Mouse (Mus musculus) midbrain, embryonic 16.5 days (tissue): ENCODE data around the gene Tbccd1. TPM values are rescaled to one million over a fixed set of nuclear protein-coding genes. Genes with fewer than 3 reads are reported as not detected.
A peak's percentile ranks its signal among the peaks of the same experiment; 100 is the strongest.

Experiments
- ATAC-seq: fragments of 200-750 bp; cut with Nextera tagmentation; 2 replicates; pipeline ENCODE4 v1.8.0; 2017; ENCODE audit warnings: moderate TSS enrichment
- H3K27ac ChIP-seq: fragments of 300-500 bp; sonication (generic); 2 replicates; pipeline ENCODE4 v1.5.1; 2014; ENCODE audit warnings: mild to moderate bottlenecking, low read length, mixed read lengths
- H3K27me3 ChIP-seq: fragments of 300-500 bp; sonication (generic); 2 replicates; pipeline ENCODE4 v1.6.1; 2014; ENCODE audit warnings: low read depth, low read length, mixed read lengths; ENCODE audit not compliant: control insufficient read depth, insufficient read depth
- H3K36me3 ChIP-seq: fragments of 300-500 bp; sonication (generic); 2 replicates; pipeline ENCODE4 v1.6.1; 2014; ENCODE audit warnings: mild to moderate bottlenecking, low read length, moderate library complexity, mixed read lengths; ENCODE audit not compliant: control insufficient read depth, insufficient read depth
- H3K4me1 ChIP-seq: fragments of 300-500 bp; sonication (generic); 2 replicates; pipeline ENCODE4 v1.6.1; 2014; ENCODE audit warnings: mild to moderate bottlenecking, low read length, mixed read lengths; ENCODE audit not compliant: control insufficient read depth, insufficient read depth
- H3K4me2 ChIP-seq: fragments of 300-500 bp; sonication (generic); 2 replicates; pipeline ENCODE4 v1.6.1; 2014; ENCODE audit warnings: mild to moderate bottlenecking, low read length, mixed read lengths
- H3K4me3 ChIP-seq: fragments of 300-500 bp; sonication (generic); 2 replicates; pipeline ENCODE4 v1.5.1; 2014; ENCODE audit warnings: low read depth, mild to moderate bottlenecking, low read length, moderate library complexity, mixed read lengths
- H3K9ac ChIP-seq: fragments of 300-500 bp; sonication (generic); 2 replicates; pipeline ENCODE4 v1.6.1; 2014; ENCODE audit warnings: low read depth, low read length, mixed read lengths
- H3K9me3 ChIP-seq: fragments of 300-500 bp; sonication (generic); replicated peaks from 2 replicates; pipeline ENCODE4 v1.6.1; 2014; ENCODE audit warnings: mild to moderate bottlenecking, low read length, mixed read lengths; ENCODE audit not compliant: control insufficient read depth, poor library complexity, severe bottlenecking
- WGBS: fragments of 180-500 bp; shearing (Covaris S2); extraction: QIAGEN DNeasy Blood & Tissue Kit; methylation state at CpG from one replicate; pipeline ENCODE4 v1.1.7; 2014; 5-methylcytosine and 5-hydroxymethylcytosine counted together
- polyA plus RNA-seq: library from polyadenylated mRNA; unstranded; fragments of >200 nt; fragmentation: Nextera tagmentation; extraction: Ambion mirVana; gene quantifications from 2 replicates; pipeline ENCODE4 v1.2.1, GENCODE M21; 2015

Gene Tbccd1
- polyA plus RNA-seq, 1 experiment from 2014 or later = 20.5 TPM

- no peak overlapping the region for H3K9ac ChIP-seq
- no peak overlapping the region for H3K4me2 ChIP-seq
- no peaks in the 10 kb centered on the region for H3K9me3 ChIP-seq
- H3K4me1 ChIP-seq = 0 out of 2 replicates have a peak, but pooled peaks cover 3% of the 10 kb centered on the region
- no peak for ATAC-seq
- WGBS = 50% methylated on average over 7 of the region's 7 CpGs
- H3K36me3 ChIP-seq = no peaks in the 10 kb centered on the region
- H3K27ac ChIP-seq = no peak overlapping the region
- H3K4me3 ChIP-seq = no peak overlapping the region
- H3K27me3 ChIP-seq = peaks cover 14% of the 10 kb centered on the region
Measured at GRCm38 (mm10) chr16:22802786-22803185, 54.7 kb downstream of the Tbccd1 start.

- ATAC-seq = no peak
Measured at GRCm38 (mm10) chr16:22800849-22801109, 56.7 kb downstream of the Tbccd1 start.

GRCm38 (mm10) chr16:22800026-22800848, 57.2 kb downstream of the Tbccd1 start:
- WGBS = 9% methylated on average over 6 of the region's 6 CpGs
- H3K27me3 ChIP-seq = peaks cover 19% of the 10 kb centered on the region

More at GRCm38 (mm10) chr16:22800849-22801109, 56.7 kb downstream of the Tbccd1 start:
- Histone ChIP-seq H3K36me3 (no peaks in the 10 kb centered on the region), H3K9ac (no peak overlapping the region), H3K4me3 (no peak overlapping the region), H3K9me3 (no peaks in the 10 kb centered on the region), H3K27ac (no peak overlapping the region), H3K4me1 (0 out of 2 replicates have a peak, but pooled peaks cover 3% of the 10 kb centered on the region), H3K27me3 (peaks cover 19% of the 10 kb centered on the region), H3K4me2 (no peak overlapping the region)
- 5% methylated on average over 5 of the region's 5 CpGs for WGBS

GRCm38 (mm10) chr16:22798520-22798919, 58.9 kb downstream of the Tbccd1 start:
- Histone ChIP-seq H3K4me1 (0 out of 2 replicates have a peak, but pooled peaks cover 3% of the 10 kb centered on the region), H3K36me3 (no peaks in the 10 kb centered on the region), H3K9me3 (no peaks in the 10 kb centered on the region), H3K9ac (no peak overlapping the region), H3K27me3 (peaks cover 22% of the 10 kb centered on the region), H3K27ac (no peak overlapping the region), H3K4me2 (no peak overlapping the region), H3K4me3 (no peak overlapping the region)
- ATAC-seq = no peak
- WGBS = 83% methylated on average over 3 of the region's 3 CpGs

More at GRCm38 (mm10) chr16:22800026-22800848, 57.2 kb downstream of the Tbccd1 start:
- Histone ChIP-seq H3K4me1 (0 out of 2 replicates have a peak, but pooled peaks cover 3% of the 10 kb centered on the region), H3K9ac (no peak overlapping the region), H3K27ac (no peak overlapping the region), H3K4me2 (no peak overlapping the region), H3K4me3 (no peak overlapping the region), H3K36me3 (no peaks in the 10 kb centered on the region), H3K9me3 (no peaks in the 10 kb centered on the region)
- ATAC-seq = peak; percentile 78

GRCm38 (mm10) chr16:22797521-22797920, 59.9 kb downstream of the Tbccd1 start:
- Histone ChIP-seq H3K4me3 (no peak overlapping the region), H3K4me1 (0 out of 2 replicates have a peak, but pooled peaks cover 3% of the 10 kb centered on the region), H3K27ac (no peak overlapping the region), H3K36me3 (no peaks in the 10 kb centered on the region), H3K27me3 (peaks cover 22% of the 10 kb centered on the region), H3K4me2 (no peak overlapping the region), H3K9me3 (no peaks in the 10 kb centered on the region), H3K9ac (no peak overlapping the region)
- no peak for ATAC-seq
- WGBS = 84% methylated on average over 5 of the region's 5 CpGs

- Histone ChIP-seq H3K27ac (no peak overlapping the region), H3K4me2 (no peak overlapping the region), H3K4me1 (0 out of 2 replicates have a peak, but pooled peaks cover 3% of the 10 kb centered on the region), H3K9me3 (no peaks in the 10 kb centered on the region), H3K4me3 (no peak overlapping the region), H3K27me3 (peaks cover 22% of the 10 kb centered on the region), H3K9ac (no peak overlapping the region), H3K36me3 (no peaks in the 10 kb centered on the region)
- WGBS = 56% methylated on average over 3 of the region's 3 CpGs
- no peak for ATAC-seq
Measured at GRCm38 (mm10) chr16:22795497-22795896, 62.0 kb downstream of the Tbccd1 start.

GRCm38 (mm10) chr16:22791235-22791634, 66.2 kb downstream of the Tbccd1 start:
- no peak for ATAC-seq
- no peak overlapping the region for H3K4me2 ChIP-seq
- H3K27ac ChIP-seq = no peak overlapping the region
- H3K4me3 ChIP-seq = no peak overlapping the region
- peaks cover 3% of the 10 kb centered on the region; the same call in 1 of the 2 replicates for H3K27me3 ChIP-seq
- H3K9ac ChIP-seq = no peak overlapping the region
- H3K36me3 ChIP-seq = no peaks in the 10 kb centered on the region
- WGBS = 6% methylated on average over 2 of the region's 2 CpGs
- no peaks in the 10 kb centered on the region for H3K9me3 ChIP-seq
- no peaks in the 10 kb centered on the region for H3K4me1 ChIP-seq

- no peak overlapping the region for H3K4me3 ChIP-seq
- no peaks in the 10 kb centered on the region for H3K4me1 ChIP-seq
- H3K9me3 ChIP-seq = no peaks in the 10 kb centered on the region
- no peak overlapping the region for H3K27ac ChIP-seq
- peaks cover 3% of the 10 kb centered on the region; the same call in 1 of the 2 replicates for H3K27me3 ChIP-seq
- no peak for ATAC-seq
- 58% methylated on average over 10 of the region's 10 CpGs for WGBS
- H3K4me2 ChIP-seq = no peak overlapping the region
- H3K9ac ChIP-seq = no peak overlapping the region
- H3K36me3 ChIP-seq = no peaks in the 10 kb centered on the region
Measured at GRCm38 (mm10) chr16:22789908-22790367, 67.5 kb downstream of the Tbccd1 start.

GRCm38 (mm10) chr16:22782686-22783085, 74.8 kb downstream of the Tbccd1 start:
- no peaks in the 10 kb centered on the region for H3K27me3 ChIP-seq
- H3K4me3 ChIP-seq = no peak overlapping the region
- 86% methylated on average over 5 of the region's 5 CpGs for WGBS
- no peak overlapping the region for H3K27ac ChIP-seq
- no peaks in the 10 kb centered on the region for H3K9me3 ChIP-seq
- H3K4me2 ChIP-seq = no peak overlapping the region
- no peak overlapping the region for H3K9ac ChIP-seq
- H3K36me3 ChIP-seq = no peaks in the 10 kb centered on the region
- no peak for ATAC-seq
- H3K4me1 ChIP-seq = no peaks in the 10 kb centered on the region
